Mouse (Mus musculus): Measurements from ENCODE around the gene Hlf.

DNA sequence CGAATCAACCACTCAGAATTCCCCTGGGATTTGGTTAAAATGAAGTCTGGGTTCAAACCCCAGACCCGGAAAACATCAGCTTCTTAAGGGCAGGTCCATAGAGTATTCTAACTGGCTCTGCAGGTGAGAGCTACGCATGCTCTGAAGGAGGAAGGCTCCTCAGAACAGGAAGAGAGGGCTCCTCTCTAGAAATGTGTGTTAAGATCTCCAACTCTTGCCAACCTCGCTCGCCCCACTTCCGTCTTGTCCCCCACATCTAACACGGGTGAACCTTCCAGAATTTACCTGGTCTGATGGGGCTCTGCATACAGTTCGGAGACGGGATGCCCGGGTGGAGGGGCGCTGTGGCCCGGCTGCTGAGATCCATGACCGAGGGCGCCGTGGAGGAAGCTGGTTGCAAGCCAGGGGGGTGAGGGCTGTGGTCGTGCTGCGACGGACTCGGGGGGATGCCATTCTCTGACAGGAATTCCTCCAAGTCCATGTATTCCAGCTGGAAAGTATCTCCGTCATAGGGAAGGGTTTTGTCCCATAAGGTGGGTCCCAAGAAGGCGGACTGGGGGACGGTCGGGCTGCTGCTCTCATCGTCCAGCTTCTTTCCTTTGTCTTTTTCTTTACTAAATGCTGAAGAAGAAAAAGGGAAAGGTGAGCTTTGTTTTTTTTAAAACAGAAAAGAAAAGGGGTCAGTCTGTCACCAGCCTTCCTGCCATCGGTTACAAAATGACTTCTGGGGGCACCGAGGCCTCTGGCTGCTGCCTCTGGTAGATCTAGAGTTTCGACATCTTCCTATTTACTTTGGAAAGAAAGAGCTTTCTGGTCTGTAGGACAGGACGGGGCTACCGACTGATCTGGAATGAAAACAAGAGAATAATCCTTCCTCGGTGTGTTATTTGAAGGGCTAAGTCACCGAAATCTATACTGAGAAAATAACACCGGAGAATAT lies 2.9 kb downstream of the Hlf start:
- no peak for TF ChIP-seq ZC3H11A (IDR thresholded peaks at IDR 0.05; ENCODE audit: borderline replicate concordance, low read depth, low read length)
- no peak for TF ChIP-seq MAFK (IDR thresholded peaks at IDR 0.05; ENCODE audit: insufficient read depth, low read depth, low read length)
- no peak for TF ChIP-seq HCFC1 (IDR thresholded peaks at IDR 0.05; ENCODE audit: borderline replicate concordance, insufficient read depth, low read length)
